Mouse (Mus musculus) kidney, postnatal 10 days (tissue): ENCODE data around the gene Large1.
"Not testable (repeated sequence)": the region's sequence is repeated elsewhere in the genome, so short reads cannot be mapped to it uniquely, and the experiment has no call there.

Experiments used
- DNase-seq: peaks from one replicate; pipeline ENCODE4 v3.0.0; 2021; ENCODE audit warnings: mixed read lengths

Gene Large1

DNA sequence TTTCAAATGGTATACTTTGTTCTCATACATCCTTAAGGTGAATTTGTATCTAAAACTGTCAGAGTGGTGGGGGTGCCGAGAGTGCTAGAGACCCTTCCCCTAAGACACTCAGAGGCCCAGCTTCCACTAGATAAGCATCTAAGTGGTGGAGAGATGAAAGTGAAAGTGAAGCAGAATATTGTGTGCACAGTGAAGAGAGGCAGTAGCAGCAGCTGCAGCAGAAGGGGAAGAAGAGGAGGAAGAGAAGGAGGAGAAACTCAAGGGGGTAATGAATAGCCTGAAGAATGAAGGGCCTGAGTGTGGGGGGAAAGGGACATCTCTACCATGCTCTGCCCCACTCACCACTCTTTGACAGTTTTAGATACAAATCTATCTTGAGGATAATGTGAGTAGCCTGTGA, 191.8 kb downstream of the Large1 start:
- DNase-seq, result no peak

DNA sequence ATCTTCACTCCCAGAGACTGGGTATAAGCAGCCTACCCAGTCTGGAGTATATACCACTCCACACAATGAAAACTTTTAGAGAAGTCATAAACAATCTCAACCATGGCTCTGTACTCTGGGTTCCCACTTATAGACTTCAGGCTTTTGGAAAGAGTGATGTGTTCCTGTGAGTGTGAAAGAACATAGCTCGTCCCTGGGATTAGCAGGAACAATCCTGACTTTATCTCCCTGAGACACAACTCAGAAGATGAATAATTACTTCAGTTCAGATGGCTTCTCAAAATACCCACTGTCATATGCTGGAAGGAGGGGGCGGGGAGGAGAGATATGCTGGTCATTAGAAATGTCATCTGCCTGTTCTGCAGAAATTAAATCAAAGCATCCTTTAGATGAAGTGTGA, 192.4 kb downstream of the Large1 start:
- DNase-seq, result no peak

DNA sequence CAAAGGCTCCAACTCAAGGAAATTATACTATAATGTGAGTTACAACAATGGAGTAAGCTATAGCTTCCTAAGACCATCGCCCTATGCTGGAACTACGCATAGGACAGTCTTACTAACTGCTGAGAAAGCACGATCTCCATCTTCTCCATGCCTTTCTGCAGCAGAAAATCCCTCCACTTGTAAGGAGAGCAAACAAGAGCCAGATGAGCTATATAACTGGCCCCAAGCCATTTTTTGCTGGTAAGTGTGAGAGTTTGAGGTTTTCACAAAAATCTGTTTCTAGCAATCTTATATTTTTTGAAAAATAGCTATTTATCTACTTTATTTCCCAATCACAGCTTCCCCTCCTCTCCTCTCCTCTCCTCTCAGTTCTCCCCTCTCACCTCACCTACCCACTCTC, 206.1 kb downstream of the Large1 start:
- DNase-seq, result no peak

DNA sequence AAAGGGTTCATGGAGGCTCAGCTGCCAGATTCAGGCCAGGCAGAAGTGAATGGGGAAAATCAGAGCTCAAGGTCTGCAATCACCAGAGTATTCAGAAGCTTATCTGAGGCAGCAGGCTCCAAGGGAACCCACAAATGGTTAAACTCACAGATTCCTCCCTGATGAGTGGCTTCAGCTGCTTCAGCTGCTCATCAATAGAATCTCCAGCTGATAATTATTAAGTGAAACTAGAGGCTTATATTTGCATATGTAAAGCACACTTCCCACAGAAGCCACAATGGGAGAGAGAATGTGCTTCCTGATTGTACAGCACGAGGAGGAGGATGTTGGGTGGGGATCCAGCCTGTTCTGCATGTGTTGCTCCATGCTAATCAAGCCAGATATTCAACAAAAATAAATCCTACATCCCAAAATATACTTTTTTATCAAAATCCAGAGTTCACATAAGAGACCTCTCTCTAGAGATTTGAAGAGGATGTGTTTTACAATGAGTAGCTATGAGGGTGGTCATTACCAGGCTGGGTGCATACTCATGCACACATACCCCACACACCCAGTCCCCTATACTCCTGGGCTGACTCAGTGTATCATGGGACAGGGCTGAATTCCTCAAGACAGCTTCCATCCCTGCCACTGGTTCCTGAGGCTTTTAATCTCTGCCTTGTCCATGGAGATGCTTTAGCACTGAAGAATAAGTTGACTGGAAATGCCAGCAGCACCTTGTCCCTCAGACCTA, 210.5 kb downstream of the Large1 start:
- no peak for DNase-seq

DNA sequence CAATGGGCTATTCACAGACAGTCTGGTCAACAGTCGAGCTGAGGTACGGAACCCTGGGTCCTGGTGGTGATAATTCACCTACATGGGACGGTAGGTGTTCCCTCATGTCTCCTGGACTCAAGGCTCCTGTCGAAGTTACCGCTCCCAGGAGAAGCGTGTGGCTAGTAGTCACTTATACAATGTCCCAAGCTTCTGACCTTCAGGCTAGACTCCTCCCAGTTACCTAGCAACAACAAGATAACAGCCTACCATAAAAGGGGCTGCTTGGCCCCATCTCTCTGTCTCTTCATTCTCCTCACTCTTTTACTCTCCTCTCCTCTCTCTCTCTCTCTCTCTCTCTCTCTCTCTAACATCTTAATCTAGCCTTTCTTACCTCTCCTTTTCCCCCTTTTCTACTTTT, 217.9 kb downstream of the Large1 start:
- no peak for DNase-seq

DNA sequence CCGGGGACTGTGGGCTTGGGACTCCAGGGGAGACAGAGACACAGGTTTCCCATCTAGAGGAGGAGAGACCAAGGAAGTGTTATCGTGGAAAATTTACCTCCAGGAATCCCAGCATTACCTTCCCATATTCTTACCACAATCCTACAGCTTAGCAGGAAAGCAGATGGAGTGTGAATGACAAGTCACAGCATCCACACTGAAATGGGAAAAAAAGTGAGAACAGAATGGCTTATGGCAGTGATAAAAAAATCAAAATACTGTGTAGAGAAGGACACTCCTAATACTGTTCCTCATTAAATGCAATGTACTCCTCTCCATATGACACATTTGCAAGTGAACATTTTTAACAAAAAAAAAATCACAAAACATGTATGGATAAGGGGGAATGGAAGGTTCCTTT, 221.3 kb downstream of the Large1 start:
- no peak for DNase-seq

DNA sequence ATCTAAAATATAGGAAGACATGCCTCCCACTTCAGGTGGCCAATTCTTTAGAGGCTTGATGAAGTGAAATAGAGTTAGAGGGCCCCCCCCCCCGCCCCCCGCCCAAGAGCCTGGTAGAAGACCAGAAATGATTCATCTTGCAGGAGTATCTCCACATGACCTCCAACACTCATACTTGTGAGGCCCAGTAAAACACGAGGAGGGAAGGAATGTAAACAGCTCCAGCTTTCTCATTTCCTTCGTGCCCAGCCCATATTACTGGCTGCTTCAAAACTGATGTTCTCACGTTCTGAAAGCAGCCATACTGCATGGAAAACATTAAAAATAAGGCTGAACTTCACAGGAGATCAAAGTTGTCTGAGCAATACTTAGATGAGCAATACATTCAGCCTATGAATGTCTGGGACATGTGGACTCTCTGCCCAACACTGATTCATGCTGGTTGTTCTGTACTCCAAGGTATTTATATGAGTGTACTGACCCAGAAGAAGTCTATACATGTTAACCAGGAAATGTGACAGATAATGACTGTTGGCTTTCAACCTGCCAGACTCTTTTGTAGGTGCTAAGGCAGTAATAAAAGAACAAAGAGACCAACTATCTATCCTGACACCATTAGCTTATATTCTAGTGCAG, 229.4 kb downstream of the Large1 start:
- DNase-seq, result no peak

DNA sequence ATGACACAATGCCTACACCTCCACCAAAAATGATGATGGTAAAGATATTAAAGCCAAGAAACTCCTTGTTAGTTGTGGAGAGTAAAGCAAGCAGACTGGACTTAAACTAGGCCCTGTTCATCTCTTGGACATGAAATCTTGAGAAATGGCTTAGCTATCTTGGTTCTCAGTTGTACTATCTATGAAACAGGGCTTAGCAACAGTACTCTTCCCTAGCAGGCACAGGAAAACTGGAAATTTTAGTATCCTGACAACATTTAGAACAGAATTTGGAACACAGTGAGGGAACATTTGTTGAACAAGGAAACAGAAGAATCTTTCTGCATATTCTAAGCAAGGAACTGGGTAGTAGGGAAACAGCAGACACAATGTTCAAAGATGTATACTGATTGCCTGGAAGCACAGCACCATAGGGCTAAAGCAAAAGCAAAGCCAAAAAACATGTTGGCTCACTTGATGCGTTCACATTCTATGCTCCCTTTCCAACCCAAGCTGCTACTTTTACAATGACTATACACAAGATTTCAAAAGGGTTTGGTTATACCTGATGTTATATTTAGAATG, 240.9 kb downstream of the Large1 start:
- no peak for DNase-seq

DNA sequence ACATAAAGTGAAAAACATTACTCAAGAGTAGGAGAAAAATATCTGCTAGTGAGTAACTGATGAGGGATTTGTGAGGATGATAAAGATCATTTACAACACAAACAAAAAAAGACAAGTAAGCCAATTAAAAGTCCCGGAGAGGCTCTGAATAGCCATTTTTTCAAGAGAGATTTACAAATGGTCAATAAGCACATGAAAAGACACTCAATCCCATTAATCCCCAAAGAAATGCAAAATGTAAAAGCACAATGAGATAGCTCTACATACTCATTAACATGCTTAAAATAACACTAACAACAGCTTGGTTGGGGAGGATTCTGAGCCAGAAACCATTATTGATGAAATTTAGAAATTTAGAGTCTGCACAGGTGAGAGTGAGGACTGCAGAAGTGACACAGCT, 249.3 kb downstream of the Large1 start:
- no peak for DNase-seq

DNA sequence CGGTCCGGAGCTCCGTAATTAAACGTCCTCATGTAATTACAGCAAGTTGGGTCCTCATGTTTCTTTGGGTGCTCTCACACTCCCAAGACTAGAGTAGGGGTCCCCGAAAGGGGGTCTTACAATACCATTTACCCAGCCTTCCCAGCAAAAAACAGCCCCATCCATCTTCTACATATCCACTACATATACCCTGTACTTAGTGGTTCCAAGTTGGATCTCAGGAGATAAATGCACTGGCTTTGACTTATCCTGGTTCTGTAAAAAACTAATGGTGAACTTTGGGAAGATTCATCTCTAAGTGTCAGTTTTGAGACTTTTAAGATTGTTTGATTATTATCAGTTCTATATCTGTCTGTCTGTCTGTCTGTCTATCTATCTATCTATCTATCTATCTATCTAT, 252.3 kb downstream of the Large1 start:
- no peak for DNase-seq

DNA sequence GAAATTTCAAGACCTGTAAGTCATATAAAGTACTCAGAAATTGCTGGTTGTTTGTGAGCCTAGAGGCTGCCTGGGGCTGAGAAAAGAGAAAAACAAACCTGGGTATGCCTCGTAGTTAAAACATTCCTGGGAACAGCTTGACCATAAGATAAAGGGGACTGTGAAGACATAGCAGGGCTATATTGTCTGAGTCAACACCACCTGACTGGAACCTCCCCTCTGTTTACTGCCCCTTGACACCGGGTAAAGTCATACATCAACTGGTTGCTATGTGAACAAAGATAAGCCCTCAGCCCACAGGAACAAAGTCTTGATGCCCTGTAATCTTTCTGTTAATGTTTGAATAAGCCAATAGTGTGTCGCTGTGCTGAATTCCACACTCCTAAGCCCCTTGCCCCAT, 252.7 kb downstream of the Large1 start:
- not testable (repeated sequence) for DNase-seq

DNA sequence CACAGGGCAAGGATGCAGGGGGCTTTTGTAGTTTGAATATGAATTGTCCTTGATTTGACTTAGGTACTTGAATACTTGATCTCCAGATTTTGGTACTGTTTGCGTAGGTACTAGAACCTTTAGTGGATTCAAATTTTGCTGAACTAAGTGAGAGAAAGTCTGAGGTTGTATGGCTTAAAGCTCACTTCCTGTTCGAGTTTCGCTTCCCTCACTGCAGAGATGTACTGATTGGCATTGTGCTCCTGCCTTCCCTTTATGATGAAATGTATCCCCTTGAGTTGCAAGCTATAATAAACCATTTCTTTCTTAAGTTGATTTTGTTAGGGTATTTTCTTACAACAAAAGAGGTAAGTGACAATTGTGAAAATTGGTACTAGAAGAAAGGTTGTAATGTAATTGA, 253.8 kb downstream of the Large1 start:
- DNase-seq, result no peak

DNA sequence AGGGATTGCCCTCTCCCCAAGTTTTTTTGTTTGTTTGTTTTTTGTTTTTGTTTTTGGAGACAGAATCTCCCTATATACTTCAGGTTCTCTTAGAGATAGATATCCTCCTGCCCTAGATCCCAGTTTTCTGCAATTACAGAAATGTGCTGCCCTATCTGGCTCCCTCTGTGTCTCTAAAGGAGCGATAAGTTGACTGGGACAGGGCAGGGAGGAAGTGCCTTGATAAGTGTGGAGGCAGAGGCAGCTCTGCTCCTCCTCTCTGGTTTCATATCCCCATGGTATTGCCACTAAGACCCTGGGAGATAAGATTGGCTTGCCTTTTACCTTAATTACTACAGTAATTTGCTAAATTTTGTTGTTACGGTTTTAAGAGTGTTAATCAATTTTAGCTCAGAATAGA, 256.4 kb downstream of the Large1 start:
- DNase-seq, result no peak

DNA sequence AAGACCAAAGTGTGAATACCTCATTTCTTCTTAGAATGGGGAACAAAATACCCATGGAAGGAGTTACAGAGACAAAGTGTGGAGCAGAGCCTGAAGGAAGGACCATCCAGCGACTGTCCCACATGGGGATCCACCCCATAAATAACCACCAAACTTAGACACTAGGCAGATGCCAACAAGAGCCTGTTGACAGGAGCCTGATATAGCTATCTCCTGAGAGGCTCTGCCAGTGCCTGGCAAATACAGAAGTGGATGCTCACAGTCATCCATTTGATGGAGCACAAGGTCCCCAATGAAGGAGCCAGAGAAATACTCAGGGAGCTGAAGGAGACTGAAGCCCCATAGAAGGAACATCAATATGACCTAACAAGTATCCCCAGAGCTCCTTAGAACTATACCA, 275.6 kb downstream of the Large1 start:
- not testable (repeated sequence) for DNase-seq

DNA sequence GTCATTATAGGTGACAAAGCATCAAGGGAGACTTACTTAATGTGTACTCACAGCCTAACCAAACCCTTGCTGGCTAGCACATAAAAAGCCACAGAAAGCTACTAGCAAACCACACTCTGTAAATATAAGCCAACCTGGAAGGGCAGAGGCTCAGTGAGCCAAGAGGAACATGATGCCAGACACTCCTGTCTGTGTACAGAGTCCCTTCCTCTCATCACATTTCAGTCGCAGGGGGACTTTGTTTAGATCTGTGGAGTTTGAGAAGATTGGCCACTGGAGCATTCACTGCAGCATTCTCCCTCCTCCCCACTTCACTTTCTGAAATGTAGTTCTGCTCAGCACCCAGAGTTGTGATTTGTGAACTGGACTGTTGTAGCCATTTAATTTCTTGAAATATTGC, 291.9 kb downstream of the Large1 start:
- DNase-seq, result no peak

DNA sequence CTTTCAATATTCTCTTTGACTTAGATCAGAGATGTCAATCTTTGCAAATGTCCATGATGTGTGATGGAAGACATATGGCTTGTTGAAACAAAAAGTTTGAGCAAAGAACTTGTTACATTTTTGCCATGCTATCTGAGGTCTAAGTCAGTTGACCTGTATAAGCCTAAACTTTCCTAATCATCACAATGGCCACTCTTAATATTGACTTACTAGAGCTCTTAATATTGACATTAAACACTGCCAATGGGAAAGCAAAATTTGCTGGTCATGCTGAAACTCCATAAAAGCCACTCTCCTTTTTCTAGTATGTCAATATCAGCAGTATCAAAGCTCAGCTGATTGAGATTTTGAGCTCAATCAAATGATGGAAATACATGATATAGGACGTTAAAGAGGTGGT, 298.6 kb downstream of the Large1 start:
- DNase-seq, result no peak

DNA sequence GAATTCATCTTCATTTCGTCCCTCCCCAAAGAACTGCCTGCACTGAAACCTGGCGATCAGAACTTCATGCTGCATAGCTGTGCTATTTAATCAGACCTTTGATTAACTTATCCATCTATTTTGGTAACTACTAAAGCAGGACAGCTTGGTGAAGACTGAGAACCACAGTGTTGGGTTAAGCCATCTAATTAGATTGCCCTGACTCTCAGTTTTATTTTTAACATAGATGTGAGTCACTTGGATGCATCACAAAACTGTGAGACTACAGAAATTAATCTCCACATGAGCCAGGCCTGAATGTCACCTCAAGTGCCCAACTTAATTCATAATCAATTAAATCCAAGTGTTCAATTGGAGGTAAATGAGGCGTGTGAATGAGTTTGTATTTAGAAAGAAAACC, 299.5 kb downstream of the Large1 start:
- no peak for DNase-seq

DNA sequence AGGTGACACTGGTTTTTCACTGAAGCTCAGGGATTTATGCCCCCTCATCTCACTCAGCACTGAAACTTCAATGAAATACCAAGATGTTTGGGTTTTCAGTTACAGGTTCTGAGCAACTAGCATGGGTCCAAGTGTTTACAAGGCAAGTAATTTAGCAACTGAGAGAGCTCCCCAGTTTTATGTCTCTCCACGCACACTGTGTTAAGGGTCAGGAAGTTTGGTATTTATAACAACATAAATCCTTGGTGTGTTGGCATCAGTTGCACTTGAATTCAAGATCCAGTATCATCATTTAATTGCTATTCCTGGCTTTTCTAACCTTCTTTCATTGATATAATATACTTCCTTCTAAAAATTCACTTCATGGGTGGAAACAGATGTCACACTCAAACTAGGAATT, 300.9 kb downstream of the Large1 start:
- DNase-seq, result no peak

DNA sequence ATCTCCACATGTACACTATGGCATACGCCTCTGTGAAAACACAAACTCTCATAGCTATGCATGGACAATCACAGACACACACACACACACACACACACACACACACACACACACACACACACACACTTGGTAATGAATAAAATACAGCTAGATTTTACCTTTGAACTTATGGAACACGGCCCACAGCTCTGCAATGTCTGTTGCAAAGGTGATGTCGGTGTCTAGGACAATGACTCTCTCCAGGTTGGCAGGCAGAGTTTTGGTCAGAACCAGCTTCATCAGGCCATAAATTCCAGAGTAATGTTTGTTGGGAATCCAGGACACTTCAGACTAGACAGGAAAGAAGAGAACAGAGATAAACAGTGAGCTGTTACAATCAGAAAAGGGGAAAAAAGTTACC, 305.2 kb downstream of the Large1 start:
- DNase-seq, result peak; percentile 4

DNA sequence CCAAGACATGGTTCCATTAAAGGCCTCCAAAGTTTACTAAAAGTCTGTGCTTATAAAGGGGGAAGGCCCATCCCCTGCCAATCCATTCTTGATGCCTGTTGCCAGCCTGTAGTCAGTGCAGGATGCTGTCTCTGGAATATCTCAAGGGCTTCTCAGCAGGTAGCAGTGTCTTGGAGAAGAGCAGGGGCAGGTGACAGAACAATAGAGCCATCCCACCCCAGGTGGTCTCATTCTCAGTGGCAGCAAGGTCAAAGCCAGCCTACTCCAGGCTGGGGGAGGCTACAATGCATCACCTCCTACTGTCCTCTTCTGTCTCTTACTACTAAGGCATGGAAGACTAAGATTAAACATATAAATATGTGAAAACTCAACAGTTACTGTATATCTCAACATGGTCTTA, 323.6 kb downstream of the Large1 start:
- no peak for DNase-seq

DNA sequence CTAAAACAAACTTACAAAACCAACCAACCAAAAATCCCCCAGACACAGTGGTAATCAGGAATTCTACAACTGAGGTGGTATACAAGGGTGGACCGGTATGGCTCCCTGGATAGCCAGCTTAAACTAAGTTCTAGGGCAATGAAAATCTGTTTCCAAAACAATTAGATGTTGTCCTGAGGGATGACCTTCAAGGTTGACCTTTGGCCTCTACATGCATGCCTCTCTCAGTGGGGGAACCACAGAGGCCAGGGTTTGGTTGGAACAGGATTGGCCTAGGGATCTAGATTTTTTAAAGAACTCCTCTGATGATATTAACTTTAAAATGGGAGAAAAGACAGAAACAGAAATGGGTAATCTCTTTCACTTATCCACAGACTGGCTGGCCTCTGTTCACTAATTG, 335.1 kb downstream of the Large1 start:
- DNase-seq, result no peak

DNA sequence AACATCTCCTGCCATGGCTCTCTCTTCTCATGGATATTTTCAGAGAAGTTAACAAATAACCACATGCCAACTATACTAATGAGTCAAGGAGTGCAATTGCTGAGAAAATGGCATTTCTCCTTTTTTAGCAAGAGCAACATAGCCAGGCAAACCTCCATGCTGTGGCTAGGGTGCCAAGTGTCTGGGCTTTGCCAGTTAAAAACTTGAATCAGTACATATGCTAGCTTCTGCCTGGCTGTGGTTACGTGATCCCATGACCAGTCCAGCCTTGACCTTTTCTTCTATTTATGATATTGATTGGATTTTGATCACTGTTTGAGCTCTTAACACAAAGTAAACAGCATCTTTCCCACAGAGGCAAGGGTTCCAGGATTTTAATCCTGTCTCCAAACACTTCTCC, 335.7 kb downstream of the Large1 start:
- no peak for DNase-seq

DNA sequence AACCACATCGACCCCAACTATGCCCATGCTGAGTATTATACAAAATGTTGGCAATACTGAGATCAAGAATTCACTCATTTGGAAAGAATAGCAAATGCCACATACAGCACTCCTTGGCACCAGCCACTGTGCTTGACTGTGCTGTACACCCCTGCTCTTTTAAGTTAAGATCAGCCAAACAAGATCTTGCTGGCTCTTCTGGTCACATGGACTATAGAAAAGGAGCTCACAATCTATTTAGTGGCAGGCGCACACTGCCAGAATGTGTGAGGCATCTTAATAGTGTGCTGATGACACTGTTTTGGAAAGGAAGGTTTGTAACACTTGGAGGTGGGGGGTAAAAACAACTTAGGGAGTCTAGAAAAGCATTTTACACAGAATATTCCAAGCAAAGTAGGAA, 337.0 kb downstream of the Large1 start:
- DNase-seq, result no peak

DNA sequence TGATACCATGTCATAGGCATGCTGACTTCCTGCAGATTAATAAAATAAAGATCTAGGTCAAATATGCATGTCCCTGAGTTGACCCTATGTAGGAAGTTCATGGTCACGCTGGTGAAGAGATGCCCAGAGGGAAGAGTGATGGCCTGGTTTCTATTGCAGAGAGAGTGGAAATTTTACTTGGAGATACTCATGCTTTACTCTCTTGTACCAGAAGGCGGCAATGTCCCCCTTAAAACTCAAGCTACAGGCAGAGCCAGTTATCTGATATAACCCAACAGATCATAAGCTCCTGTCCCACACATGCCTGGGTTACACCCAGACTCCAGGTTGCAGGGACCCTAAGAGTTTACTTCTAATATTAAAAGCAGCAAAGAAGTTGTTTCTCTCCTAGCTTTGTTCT, 345.9 kb downstream of the Large1 start:
- DNase-seq, result peak; percentile 51

DNA sequence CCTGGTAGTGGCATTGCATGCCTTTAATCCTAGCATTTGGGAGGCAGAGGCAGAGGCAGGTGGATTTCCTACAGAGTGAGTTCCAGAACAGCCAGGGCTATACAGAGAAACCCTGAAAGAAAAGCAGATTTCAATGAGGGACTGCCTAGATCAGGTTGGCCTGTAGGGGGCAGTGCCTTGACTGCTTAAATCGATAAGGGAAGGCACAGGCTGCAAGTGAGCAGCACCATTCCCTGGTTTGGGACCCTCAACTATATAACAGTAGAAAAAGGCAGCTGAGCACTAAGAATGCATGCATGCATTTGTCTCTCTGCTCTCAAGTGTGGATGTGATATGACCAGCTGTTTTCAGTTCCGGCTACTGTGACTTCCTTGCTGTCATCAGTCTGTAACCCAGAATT, 349.5 kb downstream of the Large1 start:
- peak; percentile 44 for DNase-seq
